Mouse (Mus musculus): ENCODE results near the gene Krt24. TPM values are rescaled to one million over a fixed set of nuclear protein-coding genes. Genes with fewer than 3 reads are reported as not detected.
"Not testable (repeated sequence)": the region's sequence is repeated elsewhere in the genome, so short reads cannot be mapped to it uniquely, and the experiment has no call there.

Krt24 gene
- total RNA-seq, 2 experiments from 2014 or later = not detected

- DNase-seq (ENCODE audit: low spot score in 2 of 2) = peak; percentile 73 to 95
- intact Hi-C loops (cut with DNase I) = no loop called here
These were observed 19.8 kb downstream of the Krt24 start for GRCm38 (mm10) chr11:99265220-99265619.

- DNase-seq (ENCODE audit: low spot score in 2 of 2) = no peak
- intact Hi-C loops (cut with DNase I) = no loop called here
These were observed 28.8 kb downstream of the Krt24 start for GRCm38 (mm10) chr11:99256213-99256612.

- no peak for DNase-seq (ENCODE audit: low spot score in 2 of 2)
- intact Hi-C loops (cut with DNase I) = no loop called here
These were observed 29.7 kb downstream of the Krt24 start for GRCm38 (mm10) chr11:99255316-99255715.

GRCm38 (mm10) chr11:99253893-99254292, 31.2 kb downstream of the Krt24 start:
- intact Hi-C loops (cut with DNase I) = no loop called here

GRCm38 (mm10) chr11:99252671-99253070, 32.4 kb downstream of the Krt24 start:
- intact Hi-C loops (cut with DNase I) = no loop called here
- no peak for DNase-seq (ENCODE audit: low spot score in 2 of 2)

More at GRCm38 (mm10) chr11:99253893-99254292, 31.2 kb downstream of the Krt24 start:
- no peak for DNase-seq (ENCODE audit: low spot score in 2 of 2)

- DNase-seq (ENCODE audit: low spot score in 2 of 2) = no peak
- intact Hi-C loops (cut with DNase I) = no loop called here
These were observed 34.4 kb downstream of the Krt24 start for GRCm38 (mm10) chr11:99250666-99251065.

- peak; percentile 57 to 75 for DNase-seq (ENCODE audit: low spot score in 2 of 2)
- intact Hi-C loops (cut with DNase I) = no loop called here
These were observed 34.8 kb downstream of the Krt24 start for GRCm38 (mm10) chr11:99250241-99250640.

- no peak for DNase-seq (ENCODE audit: low spot score in 2 of 2)
- intact Hi-C loops (cut with DNase I) = loop anchor here (2.0 kb wide), 1 partner anchor 44 kb away; no protein-coding TSS in a partner anchor
These were observed 35.9 kb downstream of the Krt24 start for GRCm38 (mm10) chr11:99249115-99249514.

- DNase-seq (ENCODE audit: low spot score in 2 of 2) = no peak
- intact Hi-C loops (cut with DNase I) = loop anchor here (2.0 kb wide), 1 partner anchor 45 kb away; no protein-coding TSS in a partner anchor
These were observed 37.1 kb downstream of the Krt24 start for GRCm38 (mm10) chr11:99247916-99248315.

GRCm38 (mm10) chr11:99244519-99244918, 40.5 kb downstream of the Krt24 start:
- intact Hi-C loops (cut with DNase I) = not testable (repeated sequence)

GRCm38 (mm10) chr11:99243820-99244374, 41.2 kb downstream of the Krt24 start, which contains the start of gene Krt222:
Krt222 (minus strand) TSS chr11:99244085.
- intact Hi-C loops (cut with DNase I) = no loop called here
- peak; percentile 50 to 66 for DNase-seq (ENCODE audit: low spot score in 2 of 2)

More at GRCm38 (mm10) chr11:99244519-99244918, 40.5 kb downstream of the Krt24 start:
- not testable (repeated sequence) for DNase-seq (ENCODE audit: low spot score in 2 of 2)

- intact Hi-C loops (cut with DNase I) = no loop called here
- DNase-seq (ENCODE audit: low spot score in 2 of 2) = no peak
These were observed 41.8 kb downstream of the Krt24 start for GRCm38 (mm10) chr11:99243200-99243819.

GRCm38 (mm10) chr11:99242056-99242455, 43.0 kb downstream of the Krt24 start:
- DNase-seq (ENCODE audit: low spot score in 2 of 2) = no peak
- intact Hi-C loops (cut with DNase I) = no loop called here

- DNase-seq (ENCODE audit: low spot score in 2 of 2) = no peak
- intact Hi-C loops (cut with DNase I) = no loop called here
These were observed 46.6 kb downstream of the Krt24 start for GRCm38 (mm10) chr11:99238468-99238867.

- intact Hi-C loops (cut with DNase I) = no loop called here
- DNase-seq (ENCODE audit: low spot score in 2 of 2) = no peak
These were observed 53.8 kb downstream of the Krt24 start for GRCm38 (mm10) chr11:99231049-99231816.

GRCm38 (mm10) chr11:99230261-99231048, 54.6 kb downstream of the Krt24 start, which contains the start of gene Smarce1:
Smarce1 (minus strand) TSS chr11:99231017.
- DNase-seq (ENCODE audit: low spot score in 2 of 2) = peak; percentile 77 to 83
- intact Hi-C loops (cut with DNase I) = no loop called here

Data from left cerebral cortex, postnatal 25 days (tissue).